26 mouse cellular contexts compared by ENCODE assay signal in the genomic region with DNA sequence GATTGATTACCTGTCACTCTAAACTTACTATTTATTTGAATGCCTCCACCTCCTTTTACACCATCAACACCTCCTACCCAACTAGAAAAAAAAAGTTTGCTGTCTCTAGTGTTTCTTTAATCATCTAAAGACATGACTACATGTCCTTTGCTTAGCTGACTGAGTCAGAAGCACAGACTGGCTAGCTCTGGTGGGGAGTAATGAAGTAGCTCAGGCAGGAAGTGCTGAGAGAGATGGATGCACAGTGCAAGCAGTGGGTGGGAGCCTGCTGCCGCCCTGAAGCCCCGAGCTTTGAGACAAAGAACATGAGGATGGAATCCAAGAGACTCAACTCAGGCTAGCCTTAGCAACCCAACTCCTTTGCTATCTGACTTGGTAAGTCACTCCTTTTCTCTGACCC. TPM values are rescaled to one million over a fixed set of nuclear protein-coding genes. Genes with fewer than 3 reads are reported as not detected.
A peak's percentile ranks its signal among the peaks of the same experiment; 100 is the strongest.
DNase-seq lines count a peak whose midpoint lies in the region; ATAC-seq lines count a peak whose summit lies in the region.
"Had no signal": no experiment of that assay in that cellular context is flagged by ENCODE, and none has a peak within 500 bp of the region (broad histone marks: within the 10 kb centered on the region; RNA-seq: fewer than 3 reads in every experiment).

No protein-coding gene starts in this region.

- H3K9ac ChIP-seq in midbrain, embryonic 13.5 days (replicated peaks) = no peak overlapping the region
- H3K9ac ChIP-seq in intestine, embryonic 16.5 days (ENCODE audit: low read depth, low read length) = no peak overlapping the region
- H3K9ac ChIP-seq: embryonic facial prominence, embryonic 12.5 days; forebrain, embryonic 13.5 days; forebrain, embryonic 15.5 days; forebrain, postnatal 0 days had no signal

- H3K9me3 ChIP-seq in midbrain, embryonic 13.5 days = no peaks in the 10 kb centered on the region
- no peaks in the 10 kb centered on the region for H3K9me3 ChIP-seq in intestine, embryonic 16.5 days (ENCODE audit: control insufficient read depth, low read length)
- H3K9me3 ChIP-seq: embryonic facial prominence, embryonic 10.5 days; embryonic facial prominence, embryonic 12.5 days; forebrain, embryonic 13.5 days; forebrain, embryonic 15.5 days had no signal

- peak; percentile 47 for ATAC-seq in CD4-positive, CD25-positive, alpha-beta regulatory T cell, adult 4 months
- ATAC-seq in activated CD4-positive, CD25-positive, alpha-beta regulatory T cell, adult 4 months = peak; percentile 47
- ATAC-seq in inflammation-experienced regulatory T-cells, adult 6 months = peak; percentile 63
- no peak for ATAC-seq in midbrain, embryonic 13.5 days
- no peak for ATAC-seq in intestine, embryonic 16.5 days
- ATAC-seq: forebrain, embryonic 13.5 days; forebrain, embryonic 15.5 days; forebrain, postnatal 0 days had no signal

- H3K27me3 ChIP-seq in midbrain, embryonic 13.5 days = no peaks in the 10 kb centered on the region
- H3K27me3 ChIP-seq in intestine, embryonic 16.5 days (replicated peaks; ENCODE audit: control insufficient read depth, insufficient read depth, low read length) = no peaks in the 10 kb centered on the region
- H3K27me3 ChIP-seq: embryonic facial prominence, embryonic 12.5 days; forebrain, embryonic 13.5 days; forebrain, embryonic 15.5 days had no signal

- H3K36me3 ChIP-seq in midbrain, embryonic 13.5 days = no peaks in the 10 kb centered on the region
- no peaks in the 10 kb centered on the region for H3K36me3 ChIP-seq in intestine, embryonic 16.5 days (ENCODE audit: control insufficient read depth, insufficient read depth, low read length)
- H3K36me3 ChIP-seq: embryonic facial prominence, embryonic 10.5 days; embryonic facial prominence, embryonic 12.5 days; forebrain, embryonic 15.5 days had no signal

- no peaks in the 10 kb centered on the region for H3K4me1 ChIP-seq in midbrain, embryonic 13.5 days (replicated peaks)
- no peaks in the 10 kb centered on the region for H3K4me1 ChIP-seq in intestine, embryonic 16.5 days (ENCODE audit: control insufficient read depth, insufficient read depth, low read length)
- H3K4me1 ChIP-seq: embryonic facial prominence, embryonic 10.5 days; embryonic facial prominence, embryonic 12.5 days; forebrain, embryonic 13.5 days; forebrain, embryonic 15.5 days had no signal

- 73% methylated on average over 2 of the region's 2 CpGs for WGBS in midbrain, embryonic 13.5 days
- 60% methylated on average over 2 of the region's 2 CpGs for WGBS in intestine, embryonic 16.5 days

- H3K4me2 ChIP-seq in midbrain, embryonic 13.5 days (replicated peaks) = no peak overlapping the region
- no peak overlapping the region for H3K4me2 ChIP-seq in intestine, embryonic 16.5 days (ENCODE audit: low read depth, low read length)
- H3K4me2 ChIP-seq: embryonic facial prominence, embryonic 12.5 days; forebrain, embryonic 13.5 days; forebrain, embryonic 15.5 days had no signal

- H3K27ac ChIP-seq in midbrain, embryonic 13.5 days = no peak overlapping the region
- H3K27ac ChIP-seq in intestine, embryonic 16.5 days (ENCODE audit: low read length) = no peak overlapping the region
- H3K27ac ChIP-seq: embryonic facial prominence, embryonic 10.5 days; embryonic facial prominence, embryonic 12.5 days; forebrain, embryonic 13.5 days; forebrain, embryonic 15.5 days had no signal

- no peak for DNase-seq in gastrocnemius, postnatal 36 days
- no peak for DNase-seq in ovary, adult 18-20 months (ENCODE audit: low spot score)
- DNase-seq: adrenal gland, adult 8-10 months; adrenal gland, postnatal 14 days; adrenal gland, postnatal 36 days; cerebellum, adult 11-12 months; cerebellum, adult 2 months; cerebellum, adult 9-10 months; cerebellum, postnatal 10 days; cerebellum, postnatal 25 days; forebrain, postnatal 0 days had no signal

- intact Hi-C loops in gastrocnemius, postnatal 36 days (cut with DNase I) = no loop called here

- no peak overlapping the region for H3K4me3 ChIP-seq in midbrain, embryonic 13.5 days (replicated peaks)
- no peak overlapping the region for H3K4me3 ChIP-seq in intestine, embryonic 16.5 days (ENCODE audit: low read length)
- H3K4me3 ChIP-seq: embryonic facial prominence, embryonic 10.5 days; embryonic facial prominence, embryonic 12.5 days; forebrain, embryonic 13.5 days; forebrain, embryonic 15.5 days had no signal

RNA-seq across cellular contexts. Expression of a gene that starts 11.5 kb away (rescaled TPM):
- 10 to 100 TPM; 31.4 to 42.4 TPM for polyA plus RNA-seq in CD4-positive, CD25-positive, alpha-beta regulatory T cell, adult 4 months (2017; shearing (Covaris generic))
- 10 to 100 TPM; 49.7 to 55.1 TPM for polyA plus RNA-seq in activated CD4-positive, CD25-positive, alpha-beta regulatory T cell, adult 4 months (2017; shearing (Covaris generic))
- polyA plus RNA-seq in inflammation-experienced regulatory T-cells, adult 6 months (2017; shearing (Covaris generic)) = 10 to 100 TPM; 65.0 to 80.7 (median 69.6) TPM
- not detected in 2 replicates for polyA plus RNA-seq in midbrain, embryonic 13.5 days (2015; fragmentation: Nextera tagmentation; extraction: Ambion mirVana)
- polyA plus RNA-seq in intestine, embryonic 16.5 days (2015; fragmentation: Nextera tagmentation; extraction: Ambion mirVana) = not detected in 2 replicates
- not detected for total RNA-seq in gastrocnemius, postnatal 36 days (2021)
- total RNA-seq: adrenal gland, postnatal 14 days; adrenal gland, postnatal 36 days; ES-E14; forebrain, postnatal 0 days; MEL had no signal
- polyA plus RNA-seq: C2C12; cerebellum, adult 2 months; cortical plate, adult 2 months; embryonic facial prominence, embryonic 10.5 days; embryonic facial prominence, embryonic 12.5 days; embryonic facial prominence, embryonic 14.5 days; forebrain, embryonic 11.5 days; forebrain, embryonic 13.5 days; forebrain, embryonic 15.5 days; forebrain, postnatal 0 days had no signal

Comparison
In these comparisons a context has a peak if more than half of its experiments do, and no peak if none do; other contexts are left out.
1. ATAC-seq: peak in CD4-positive, CD25-positive, alpha-beta regulatory T cell, adult 4 months (single experiment), activated CD4-positive, CD25-positive, alpha-beta regulatory T cell, adult 4 months (single experiment) and inflammation-experienced regulatory T-cells, adult 6 months (single experiment); none in midbrain, embryonic 13.5 days (single experiment) and intestine, embryonic 16.5 days (single experiment).
2. RNA of a gene that starts 11.5 kb away (polyA plus RNA-seq): 65.0 to 80.7 TPM in inflammation-experienced regulatory T-cells, adult 6 months, 49.7 to 55.1 TPM in activated CD4-positive, CD25-positive, alpha-beta regulatory T cell, adult 4 months and 31.4 to 42.4 TPM in CD4-positive, CD25-positive, alpha-beta regulatory T cell, adult 4 months; not detected in midbrain, embryonic 13.5 days and not detected in intestine, embryonic 16.5 days; every median in the first group is over 10 times any median in the second.